Mouse (Mus musculus) kidney, adult 2 months (tissue): ENCODE measurements around the gene H2-T24.

Source experiments
- CTCF ChIP-seq: fragments of 200-500 bp; conservative IDR thresholded peaks from 2 replicates; pipeline ENCODE4 v1.5.1; 2011; ENCODE audit warnings: low read depth, mild to moderate bottlenecking, control low read depth, low read length, moderate library complexity, mixed read lengths; ENCODE audit not compliant: insufficient read depth, insufficient read length
- POLR2A ChIP-seq: fragments of 200-500 bp; IDR thresholded peaks from one replicate; pipeline ENCODE4 v1.6.1; 2011; ENCODE audit warnings: low read depth, low read length, control low read depth

DNA sequence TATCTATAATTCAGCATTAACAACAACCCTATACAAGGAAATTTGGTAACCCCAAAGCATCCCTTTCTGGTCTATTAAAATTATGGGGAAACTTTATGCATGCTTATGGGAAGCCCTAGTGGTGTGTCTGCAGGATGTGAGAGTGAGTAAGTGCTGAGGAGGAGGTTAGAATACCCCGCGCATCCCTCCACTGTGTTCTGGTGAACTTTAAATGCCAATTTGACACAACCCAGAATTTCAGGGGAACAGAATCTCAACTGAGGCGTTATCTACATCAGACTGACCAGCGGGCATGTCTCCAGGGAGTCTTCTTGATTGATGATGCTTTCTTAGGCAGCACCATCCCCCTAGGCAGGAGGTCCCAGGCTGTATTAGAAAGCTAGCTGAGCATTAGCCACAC lies 5.5 kb upstream of the H2-T24 start:
- TF ChIP-seq CTCF (no peak), POLR2A (no peak)
